Mouse (Mus musculus): ENCODE data around the gene Sema4f. TPM values are rescaled to one million over a fixed set of nuclear protein-coding genes. Genes with fewer than 3 reads are reported as not detected.

The Sema4f gene
- polyA plus RNA-seq, 1 experiment from 2014 or later, result 2.0 TPM

- no peak overlapping the region for H3K4me3 ChIP-seq (ENCODE audit: low read depth, low read length)
- no peaks in the 10 kb centered on the region for H3K27me3 ChIP-seq (ENCODE audit: control insufficient read depth, insufficient read depth, low read length)
- ATAC-seq (ENCODE audit: low FRiP score) (no peak), DNase-seq (ENCODE audit: low spot score) (no peak)
- H3K36me3 ChIP-seq (ENCODE audit: control insufficient read depth, insufficient read depth, low read length), result no peaks in the 10 kb centered on the region
- no peak overlapping the region for H3K9ac ChIP-seq (ENCODE audit: low read depth, low read length)
- WGBS, result 82% methylated on average over 5 of the region's 5 CpGs
- no peak overlapping the region for H3K4me2 ChIP-seq (replicated peaks; ENCODE audit: low read depth, low read length)
- no peaks in the 10 kb centered on the region for H3K9me3 ChIP-seq (ENCODE audit: control insufficient read depth, low read length)
- no peaks in the 10 kb centered on the region for H3K4me1 ChIP-seq (replicated peaks; ENCODE audit: control insufficient read depth, insufficient read depth, low read length)
- no peak overlapping the region for H3K27ac ChIP-seq (ENCODE audit: low read depth, low read length)
Measured at GRCm38 (mm10) chr6:82868476-82868875, 71.1 kb downstream of the Sema4f start.

DNA sequence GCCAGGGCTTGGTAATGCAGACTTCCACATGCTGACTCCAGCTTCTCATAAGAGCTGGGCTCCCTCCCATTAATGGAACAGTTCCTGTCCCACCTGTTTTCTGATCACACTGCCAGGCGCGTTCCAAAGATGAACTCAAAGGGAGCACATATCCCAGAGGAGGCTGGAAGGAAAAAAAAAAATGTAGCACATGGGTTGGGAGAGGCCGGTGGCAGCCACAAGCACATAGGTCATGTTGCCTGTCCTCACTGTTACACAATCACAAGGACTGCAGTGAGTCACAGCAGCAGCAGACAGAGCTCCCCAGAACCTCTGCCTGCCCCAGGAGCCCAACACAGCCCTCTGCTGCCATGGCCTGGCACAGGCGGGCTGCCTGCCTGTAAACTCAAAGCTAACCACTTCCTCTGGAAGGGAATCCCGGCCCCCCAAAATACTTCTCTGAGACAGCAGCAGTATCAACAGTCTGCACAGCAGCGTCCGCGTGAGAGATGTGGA is 76.1 kb downstream of the Sema4f start:
- no peak for ATAC-seq (ENCODE audit: low FRiP score)
- H3K36me3 ChIP-seq (ENCODE audit: control insufficient read depth, insufficient read depth, low read length), result no peaks in the 10 kb centered on the region
- no peak overlapping the region for H3K4me2 ChIP-seq (replicated peaks; ENCODE audit: low read depth, low read length)
- peaks cover 2% of the 10 kb centered on the region; the same call in 1 of the 2 replicates for H3K4me1 ChIP-seq (replicated peaks; ENCODE audit: control insufficient read depth, insufficient read depth, low read length)
- H3K4me3 ChIP-seq (ENCODE audit: low read depth, low read length), result no peak overlapping the region
- 90% methylated on average over 8 of the region's 8 CpGs for WGBS
- H3K9me3 ChIP-seq (ENCODE audit: control insufficient read depth, low read length), result no peaks in the 10 kb centered on the region
- no peak overlapping the region for H3K9ac ChIP-seq (ENCODE audit: low read depth, low read length)
- H3K27me3 ChIP-seq (ENCODE audit: control insufficient read depth, insufficient read depth, low read length), result no peaks in the 10 kb centered on the region
- no peak for DNase-seq (ENCODE audit: low spot score)
- no peak overlapping the region for H3K27ac ChIP-seq (ENCODE audit: low read depth, low read length)

- no peak overlapping the region for H3K27ac ChIP-seq (ENCODE audit: low read depth, low read length)
- no peak overlapping the region for H3K4me2 ChIP-seq (replicated peaks; ENCODE audit: low read depth, low read length)
- H3K9ac ChIP-seq (ENCODE audit: low read depth, low read length), result no peak overlapping the region
- ATAC-seq (ENCODE audit: low FRiP score) (no peak; the same call in 1 of the 2 replicates), DNase-seq (ENCODE audit: low spot score) (no peak)
- 49% methylated on average over 7 of the region's 7 CpGs for WGBS
- H3K4me1 ChIP-seq (replicated peaks; ENCODE audit: control insufficient read depth, insufficient read depth, low read length), result peaks cover 2% of the 10 kb centered on the region; the same call in 1 of the 2 replicates
- no peaks in the 10 kb centered on the region for H3K9me3 ChIP-seq (ENCODE audit: control insufficient read depth, low read length)
- H3K27me3 ChIP-seq (ENCODE audit: control insufficient read depth, insufficient read depth, low read length), result no peaks in the 10 kb centered on the region
- H3K4me3 ChIP-seq (ENCODE audit: low read depth, low read length), result no peak overlapping the region
- no peaks in the 10 kb centered on the region for H3K36me3 ChIP-seq (ENCODE audit: control insufficient read depth, insufficient read depth, low read length)
Measured at GRCm38 (mm10) chr6:82862475-82862874, 77.1 kb downstream of the Sema4f start.

DNA sequence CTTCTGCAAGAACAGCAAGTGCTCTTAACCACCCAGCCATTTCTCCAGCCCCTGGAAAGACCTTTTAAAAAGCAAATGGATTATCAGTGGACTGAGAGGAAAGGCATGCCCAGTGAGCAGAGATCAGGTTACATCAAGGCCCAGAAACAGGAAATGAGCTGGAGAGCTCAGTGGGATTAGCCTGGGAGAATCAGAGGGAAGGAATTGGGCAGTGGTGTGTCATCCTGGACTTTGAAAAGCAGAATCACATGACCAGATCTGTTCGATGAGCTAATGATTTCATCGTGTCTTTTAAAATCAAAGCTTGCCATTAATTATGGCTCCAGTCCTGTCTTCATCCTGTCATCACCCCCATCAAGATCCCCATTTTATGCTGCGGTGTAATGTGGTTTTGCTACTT is 77.5 kb downstream of the Sema4f start:
- H3K9ac ChIP-seq (ENCODE audit: low read depth, low read length), result no peak overlapping the region
- H3K27ac ChIP-seq (ENCODE audit: low read depth, low read length), result no peak overlapping the region
- H3K4me3 ChIP-seq (ENCODE audit: low read depth, low read length), result no peak overlapping the region
- H3K36me3 ChIP-seq (ENCODE audit: control insufficient read depth, insufficient read depth, low read length), result no peaks in the 10 kb centered on the region
- no peak for DNase-seq (ENCODE audit: low spot score)
- no peaks in the 10 kb centered on the region for H3K9me3 ChIP-seq (ENCODE audit: control insufficient read depth, low read length)
- no peak overlapping the region for H3K4me2 ChIP-seq (replicated peaks; ENCODE audit: low read depth, low read length)
- 59% methylated on average over 3 of the region's 3 CpGs for WGBS
- ATAC-seq (ENCODE audit: low FRiP score), result no peak
- H3K4me1 ChIP-seq (replicated peaks; ENCODE audit: control insufficient read depth, insufficient read depth, low read length), result peaks cover 2% of the 10 kb centered on the region; the same call in 1 of the 2 replicates
- no peaks in the 10 kb centered on the region for H3K27me3 ChIP-seq (ENCODE audit: control insufficient read depth, insufficient read depth, low read length)

Other genes with a start within 250 kb of the Sema4f start
- 104 and 107 TPM in 2 replicates for gene Pole4, start 234.4 kb downstream of the Sema4f start, polyA plus RNA-seq (2014; fragmentation: Nextera tagmentation; extraction: Ambion mirVana)
- gene Hk2, start 165.3 kb downstream of the Sema4f start, polyA plus RNA-seq (2014; fragmentation: Nextera tagmentation; extraction: Ambion mirVana), result 16.2 and 18.7 TPM in 2 replicates
- 0.22 TPM in 1 of 2 replicates, not detected in the other for gene M1ap, start 7.1 kb upstream of the Sema4f start, polyA plus RNA-seq (2014; fragmentation: Nextera tagmentation; extraction: Ambion mirVana)
- gene Dok1, start 93.7 kb upstream of the Sema4f start, polyA plus RNA-seq (2014; fragmentation: Nextera tagmentation; extraction: Ambion mirVana), result 4.5 and 6.6 TPM in 2 replicates
- 7.1 and 7.7 TPM in 2 replicates for gene Loxl3, start 94.4 kb upstream of the Sema4f start, polyA plus RNA-seq (2014; fragmentation: Nextera tagmentation; extraction: Ambion mirVana)
- gene Aup1, start 114.8 kb upstream of the Sema4f start, polyA plus RNA-seq (2014; fragmentation: Nextera tagmentation; extraction: Ambion mirVana), result 112 TPM in 2 replicates
- 31.7 and 33.9 TPM in 2 replicates for gene Htra2, start 115.5 kb upstream of the Sema4f start, polyA plus RNA-seq (2014; fragmentation: Nextera tagmentation; extraction: Ambion mirVana)
- gene Dqx1, start 118.1 kb upstream of the Sema4f start, polyA plus RNA-seq (2014; fragmentation: Nextera tagmentation; extraction: Ambion mirVana), result 0.81 and 0.93 TPM in 2 replicates
- 5.2 and 9.4 TPM in 2 replicates for gene Tlx2, start 130.5 kb upstream of the Sema4f start, polyA plus RNA-seq (2014; fragmentation: Nextera tagmentation; extraction: Ambion mirVana)
- 38.1 and 39.8 TPM in 2 replicates for gene Pcgf1, start 138.1 kb upstream of the Sema4f start, polyA plus RNA-seq (2014; fragmentation: Nextera tagmentation; extraction: Ambion mirVana)
- 0.38 TPM in 1 of 2 replicates, not detected in the other for gene Lbx2, start 146.6 kb upstream of the Sema4f start, polyA plus RNA-seq (2014; fragmentation: Nextera tagmentation; extraction: Ambion mirVana)
- 0.91 and 1.0 TPM in 2 replicates for gene Ccdc142, start 161.8 kb upstream of the Sema4f start, polyA plus RNA-seq (2014; fragmentation: Nextera tagmentation; extraction: Ambion mirVana)
- 1.9 TPM in 2 replicates for gene Gm42688, start 161.8 kb upstream of the Sema4f start, polyA plus RNA-seq (2014; fragmentation: Nextera tagmentation; extraction: Ambion mirVana)
- gene Mrpl53, start 169.3 kb upstream of the Sema4f start, polyA plus RNA-seq (2014; fragmentation: Nextera tagmentation; extraction: Ambion mirVana), result 127 TPM in 2 replicates
- gene Mogs, start 175.7 kb upstream of the Sema4f start, polyA plus RNA-seq (2014; fragmentation: Nextera tagmentation; extraction: Ambion mirVana), result 17.1 and 20.2 TPM in 2 replicates
- gene Wbp1, start 181.8 kb upstream of the Sema4f start, polyA plus RNA-seq (2014; fragmentation: Nextera tagmentation; extraction: Ambion mirVana), result 160 and 179 TPM in 2 replicates
- 18.5 and 21.3 TPM in 2 replicates for gene Ino80b, start 185.7 kb upstream of the Sema4f start, polyA plus RNA-seq (2014; fragmentation: Nextera tagmentation; extraction: Ambion mirVana)
- gene Rtkn, start 195.7 kb upstream of the Sema4f start, polyA plus RNA-seq (2014; fragmentation: Nextera tagmentation; extraction: Ambion mirVana), result 17.7 and 18.3 TPM in 2 replicates
- 12.3 and 13.8 TPM in 2 replicates for gene Wdr54, start 216.6 kb upstream of the Sema4f start, polyA plus RNA-seq (2014; fragmentation: Nextera tagmentation; extraction: Ambion mirVana)
- gene 1700003E16Rik, start 216.6 kb upstream of the Sema4f start, polyA plus RNA-seq (2014; fragmentation: Nextera tagmentation; extraction: Ambion mirVana), result 3.7 TPM in 2 replicates
- 75.1 and 81.6 TPM in 2 replicates for gene Dctn1, start 226.2 kb upstream of the Sema4f start, polyA plus RNA-seq (2014; fragmentation: Nextera tagmentation; extraction: Ambion mirVana)

All from hindbrain, embryonic 11.5 days (tissue).